Mouse (Mus musculus): ENCODE measurements at regions not wholly inside any gene's neighbourhood (a gene's known extent, or its start where the extent isn't known, plus 50 kb on each side); places are given as distances from the start of the nearest gene placed in this dataset.

DNA sequence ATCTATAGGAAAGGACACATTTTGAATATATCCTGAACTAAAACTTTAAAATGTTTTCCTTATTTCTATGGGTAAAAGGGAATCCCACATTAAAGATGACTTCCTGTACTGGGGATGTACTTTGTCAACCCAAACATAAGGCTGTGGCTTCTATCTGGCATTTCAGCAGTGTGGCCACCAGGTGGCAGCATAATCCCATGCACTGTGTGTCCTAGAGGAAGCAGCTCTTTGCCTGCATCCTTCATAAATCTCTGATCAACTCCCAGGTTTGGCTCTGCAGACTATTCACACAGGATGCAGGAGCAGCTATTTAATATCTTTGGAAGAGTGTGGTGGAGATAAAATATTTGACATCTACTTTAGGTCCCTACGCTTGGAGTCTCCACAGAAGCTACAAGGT, 59.1 kb downstream of the Bmp15 start:
- peak; percentile 83 for ATAC-seq (replicated peaks; ENCODE audit: poor library complexity)

DNA sequence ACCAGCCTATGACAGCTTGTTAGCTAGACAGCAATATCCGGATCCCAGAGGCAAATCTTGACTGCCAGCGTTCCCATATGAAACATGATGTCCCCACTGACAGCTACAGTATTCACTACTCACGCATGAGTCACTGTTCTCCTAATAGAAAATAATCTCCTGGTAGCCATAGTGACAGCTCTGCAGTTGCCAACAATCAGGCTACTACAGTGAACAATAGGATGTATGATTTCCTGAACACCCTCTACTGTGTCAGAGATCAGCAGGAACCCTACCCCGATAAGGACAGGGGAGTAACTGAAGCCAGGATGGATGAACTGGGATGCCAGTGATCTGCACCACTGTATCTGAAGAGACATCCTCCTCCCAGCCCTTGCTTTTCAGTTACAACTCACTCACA, 62.0 kb downstream of the Bmp15 start:
- ATAC-seq (replicated peaks; ENCODE audit: poor library complexity) = no peak

DNA sequence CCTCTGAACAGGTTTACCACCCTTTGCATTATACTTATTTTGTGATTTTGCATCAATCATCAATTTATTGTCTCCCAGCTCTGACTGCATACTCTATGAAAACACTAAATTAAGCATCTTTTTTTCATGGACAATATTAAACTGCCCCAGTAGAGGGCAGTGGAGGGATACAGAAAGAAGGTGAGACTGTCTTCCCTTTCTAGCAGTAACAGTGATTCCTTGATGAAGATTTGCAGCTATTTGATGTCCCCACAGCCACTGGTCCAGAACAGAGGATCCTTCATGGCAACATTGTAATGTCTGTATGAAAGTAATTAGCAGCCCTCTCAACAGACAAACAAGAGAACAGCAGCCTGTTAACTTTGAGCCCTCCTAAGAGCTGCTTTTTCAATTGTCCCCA, 66.5 kb downstream of the Bmp15 start:
- ATAC-seq (replicated peaks; ENCODE audit: poor library complexity) = no peak

DNA sequence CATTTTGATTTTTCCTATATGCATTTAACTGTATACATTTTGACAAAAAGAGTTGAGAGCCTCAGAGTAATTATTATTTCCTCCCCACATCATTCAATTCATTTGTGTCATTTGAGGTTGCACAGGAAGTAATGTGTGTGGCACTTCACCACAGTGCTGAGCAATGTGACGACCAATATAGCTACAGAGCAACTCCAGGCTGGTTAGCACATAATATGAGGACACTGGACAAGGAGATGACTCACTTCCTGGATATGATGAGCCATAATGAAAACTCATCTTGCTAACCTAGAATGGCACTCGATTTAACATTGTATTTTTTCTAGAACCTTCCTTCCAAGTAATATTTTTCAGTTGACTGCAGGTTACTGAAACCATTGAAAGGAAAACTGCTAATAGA, 67.6 kb downstream of the Bmp15 start:
- peak; percentile 46 for ATAC-seq (replicated peaks; ENCODE audit: poor library complexity)

Data from megakaryocyte progenitor cell, adult 5-6 weeks (primary cell).